Mouse (Mus musculus) E14TG2a.4 (cell line): ENCODE results near the gene Cldn10.
A peak's percentile ranks its signal among the peaks of the same experiment; 100 is the strongest.
"Not testable (repeated sequence)": the region's sequence is repeated elsewhere in the genome, so short reads cannot be mapped to it uniquely, and the experiment has no call there.

Experiments used
- H3K27me3 ChIP-seq: 2 replicates; pipeline ENCODE4 v1.6.1; 2014; ENCODE audit warnings: low read length, control low read depth; ENCODE audit not compliant: insufficient read depth
- H3K36me3 ChIP-seq: 2 replicates; pipeline ENCODE4 v1.6.1; 2014; ENCODE audit warnings: low read length, control low read depth; ENCODE audit not compliant: insufficient read depth
- H3K4me1 ChIP-seq: replicated peaks from 2 replicates; pipeline ENCODE4 v1.6.1; 2014; ENCODE audit warnings: low read depth, low read length, control low read depth
- H3K4me3 ChIP-seq: replicated peaks from 2 replicates; pipeline ENCODE4 v1.5.1; 2014; ENCODE audit warnings: mild to moderate bottlenecking, low read length
- H3K9me3 ChIP-seq: 2 replicates; pipeline ENCODE4 v1.6.1; 2014; ENCODE audit warnings: low read length, control low read depth
- CTCF ChIP-seq: conservative IDR thresholded peaks from 2 replicates; pipeline ENCODE4 v1.5.1; 2014; ENCODE audit warnings: low read length
- NANOG ChIP-seq: IDR thresholded peaks from 2 replicates; pipeline ENCODE4 v1.6.1; 2014; ENCODE audit warnings: borderline replicate concordance, low read length, mixed read lengths
- POU5F1 ChIP-seq: IDR thresholded peaks from 2 replicates; pipeline ENCODE4 v1.6.1; 2014; ENCODE audit warnings: low read length, borderline replicate concordance

The Cldn10 gene

DNA sequence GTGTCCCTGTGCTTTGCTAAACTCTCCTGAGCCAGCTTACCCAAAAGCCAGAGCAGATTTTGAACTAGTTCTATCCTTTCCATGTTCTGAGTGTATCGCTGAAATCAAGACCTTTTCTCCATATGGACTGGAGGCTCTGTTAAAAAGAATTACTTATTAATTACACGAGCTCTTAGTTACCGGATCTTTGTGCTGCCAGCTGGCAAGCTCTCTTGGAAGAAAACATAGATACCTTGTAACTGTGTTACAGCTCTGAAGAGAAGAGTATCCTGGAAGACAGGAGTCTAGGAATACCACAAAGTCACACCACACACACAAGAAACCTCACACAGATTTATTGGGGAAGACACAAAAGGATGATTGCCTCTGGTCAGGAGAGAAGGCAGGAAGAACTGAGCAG lies 31.1 kb upstream of the Cldn10 start:
- H3K36me3 ChIP-seq, result no peaks in the 10 kb centered on the region
- TF ChIP-seq NANOG, result no peak
- peaks cover 4% of the 10 kb centered on the region; the same call in 1 of the 2 replicates for H3K9me3 ChIP-seq
- H3K27me3 ChIP-seq, result no peaks in the 10 kb centered on the region
- peaks cover 38% of the 10 kb centered on the region for H3K4me1 ChIP-seq
- no peak overlapping the region for H3K4me3 ChIP-seq

DNA sequence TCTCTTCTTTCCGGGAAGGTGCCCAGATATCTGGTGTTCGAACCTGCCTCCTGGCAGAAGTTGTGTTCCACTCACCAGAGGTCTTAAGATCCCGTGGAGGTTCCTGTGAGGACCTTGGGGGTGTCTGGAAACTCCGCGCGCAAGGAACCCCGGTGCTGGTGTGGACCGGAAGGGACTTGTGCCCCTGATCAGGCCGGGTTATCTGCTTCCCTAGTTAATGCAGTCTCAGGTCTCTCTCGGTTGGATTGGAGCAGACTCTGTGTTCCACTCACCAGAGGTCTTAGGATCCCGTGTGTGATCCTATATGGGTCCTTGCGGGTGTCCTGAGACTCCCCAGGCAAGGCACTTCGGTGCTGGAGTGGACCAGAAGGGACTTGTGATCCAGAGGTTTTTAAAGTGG lies 24.3 kb upstream of the Cldn10 start:
- H3K4me3 ChIP-seq, H3K27me3 ChIP-seq, H3K36me3 ChIP-seq: not testable (repeated sequence)
- H3K4me1 ChIP-seq, result peaks cover 25% of the 10 kb centered on the region
- H3K9me3 ChIP-seq, result peaks cover 15% of the 10 kb centered on the region

DNA sequence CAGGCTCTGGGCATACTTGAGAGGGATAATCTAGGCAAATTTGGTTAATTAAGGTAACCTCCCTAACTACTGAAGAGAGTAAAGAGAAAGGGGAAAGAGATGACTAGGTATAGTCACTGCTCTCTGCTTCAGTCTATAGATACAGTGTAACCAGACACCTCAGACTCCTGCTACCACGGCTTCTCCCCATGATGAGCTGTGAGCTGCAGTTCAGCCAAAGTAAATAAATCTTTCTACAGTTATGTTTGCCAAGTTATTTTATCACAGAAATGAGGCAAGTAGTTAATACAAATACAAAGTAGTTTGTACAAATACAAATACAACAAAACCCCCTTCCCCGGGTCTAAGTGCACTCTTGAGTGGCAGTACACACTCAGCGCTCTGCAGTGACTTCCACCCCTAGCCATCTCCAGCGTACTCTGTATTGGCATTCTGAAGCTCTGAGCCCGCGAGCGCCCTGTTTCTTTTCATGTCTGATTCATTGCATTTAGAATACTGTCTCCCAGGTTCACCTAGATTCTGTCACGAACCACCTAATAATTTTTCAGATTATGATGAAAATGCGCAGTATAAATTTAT lies 23.7 kb upstream of the Cldn10 start:
- peaks cover 15% of the 10 kb centered on the region for H3K9me3 ChIP-seq
- H3K27me3 ChIP-seq, result no peaks in the 10 kb centered on the region
- TF ChIP-seq NANOG, result no peak
- no peak for TF ChIP-seq CTCF
- TF ChIP-seq POU5F1, result no peak
- H3K4me1 ChIP-seq, result peaks cover 25% of the 10 kb centered on the region
- H3K36me3 ChIP-seq, result 0 out of 2 replicates have a peak, but pooled peaks cover 5% of the 10 kb centered on the region
- no peak overlapping the region for H3K4me3 ChIP-seq

DNA sequence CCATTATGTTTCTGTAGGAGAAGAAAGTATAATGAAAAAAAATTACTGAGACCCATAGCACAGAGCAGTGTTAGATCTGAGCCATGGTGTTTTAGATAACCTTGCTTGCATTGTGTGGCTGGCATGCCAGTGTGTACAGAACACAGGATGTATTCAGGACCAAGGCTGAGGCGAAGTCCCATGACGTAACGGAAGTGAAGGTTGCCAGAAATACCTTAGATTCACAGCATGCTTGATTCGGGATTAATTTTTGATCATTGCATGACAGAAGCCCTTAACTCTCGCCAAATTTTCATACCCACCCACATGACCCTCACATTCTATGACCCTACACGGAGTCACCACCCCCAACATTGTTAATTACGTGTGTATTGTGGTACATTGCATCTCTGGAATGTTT lies 22.4 kb upstream of the Cldn10 start:
- Histone ChIP-seq H3K9me3 (peaks cover 15% of the 10 kb centered on the region), H3K36me3 (0 out of 2 replicates have a peak, but pooled peaks cover 5% of the 10 kb centered on the region), H3K4me3 (no peak overlapping the region), H3K27me3 (peaks cover 5% of the 10 kb centered on the region; the same call in 1 of the 2 replicates), H3K4me1 (peaks cover 25% of the 10 kb centered on the region)
- TF ChIP-seq POU5F1 (no peak), NANOG (no peak), CTCF (no peak)

DNA sequence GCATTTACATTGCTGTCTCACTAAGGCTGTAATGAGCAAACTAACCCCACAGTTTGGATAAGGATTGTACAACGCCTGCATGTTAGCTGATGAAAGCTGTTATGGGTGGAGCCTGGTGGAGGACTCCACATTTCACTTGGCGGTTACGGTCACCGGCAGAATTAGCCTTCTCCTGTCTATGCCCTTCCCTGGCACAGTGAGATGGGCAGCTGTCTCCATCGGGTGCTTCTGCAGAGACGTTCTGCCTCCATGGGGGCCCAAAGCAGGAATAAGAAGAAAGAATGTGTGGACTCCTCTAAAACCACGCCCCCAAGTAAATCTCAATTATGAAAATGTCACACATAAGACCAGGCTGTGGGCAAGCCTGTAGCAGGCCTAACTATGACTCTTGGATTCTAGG lies 21.8 kb upstream of the Cldn10 start:
- H3K27me3 ChIP-seq, result peaks cover 5% of the 10 kb centered on the region; the same call in 1 of the 2 replicates
- H3K4me1 ChIP-seq, result peaks cover 25% of the 10 kb centered on the region
- no peak for TF ChIP-seq POU5F1
- no peak for TF ChIP-seq NANOG
- no peak for TF ChIP-seq CTCF
- peaks cover 15% of the 10 kb centered on the region for H3K9me3 ChIP-seq
- no peak overlapping the region; the same call in 1 of the 2 replicates for H3K4me3 ChIP-seq
- H3K36me3 ChIP-seq, result 0 out of 2 replicates have a peak, but pooled peaks cover 5% of the 10 kb centered on the region

DNA sequence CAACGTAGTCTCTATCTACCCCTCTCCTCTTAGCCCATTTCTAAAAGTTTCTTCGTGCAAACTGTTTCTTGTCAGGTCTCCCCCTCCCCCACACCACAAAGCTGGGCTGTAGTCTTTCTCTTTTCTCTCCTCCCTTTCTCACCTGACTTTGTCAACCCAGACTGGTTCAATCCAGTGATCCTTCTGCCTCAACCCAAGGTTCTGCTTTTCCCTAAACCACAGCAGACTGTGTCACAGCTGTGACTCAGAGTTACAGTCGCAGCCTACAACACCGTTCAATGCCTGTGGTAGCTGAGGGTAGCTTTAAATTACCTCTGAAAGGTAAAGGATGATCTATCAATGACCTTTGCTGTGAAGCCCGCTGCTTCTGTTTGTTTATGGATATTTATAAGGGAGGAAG lies 21.3 kb upstream of the Cldn10 start:
- Histone ChIP-seq H3K9me3 (peaks cover 15% of the 10 kb centered on the region), H3K4me3 (no peak overlapping the region; the same call in 1 of the 2 replicates), H3K27me3 (peaks cover 5% of the 10 kb centered on the region; the same call in 1 of the 2 replicates), H3K36me3 (0 out of 2 replicates have a peak, but pooled peaks cover 5% of the 10 kb centered on the region), H3K4me1 (peaks cover 25% of the 10 kb centered on the region)
- TF ChIP-seq NANOG, result no peak
- no peak for TF ChIP-seq POU5F1
- no peak for TF ChIP-seq CTCF

DNA sequence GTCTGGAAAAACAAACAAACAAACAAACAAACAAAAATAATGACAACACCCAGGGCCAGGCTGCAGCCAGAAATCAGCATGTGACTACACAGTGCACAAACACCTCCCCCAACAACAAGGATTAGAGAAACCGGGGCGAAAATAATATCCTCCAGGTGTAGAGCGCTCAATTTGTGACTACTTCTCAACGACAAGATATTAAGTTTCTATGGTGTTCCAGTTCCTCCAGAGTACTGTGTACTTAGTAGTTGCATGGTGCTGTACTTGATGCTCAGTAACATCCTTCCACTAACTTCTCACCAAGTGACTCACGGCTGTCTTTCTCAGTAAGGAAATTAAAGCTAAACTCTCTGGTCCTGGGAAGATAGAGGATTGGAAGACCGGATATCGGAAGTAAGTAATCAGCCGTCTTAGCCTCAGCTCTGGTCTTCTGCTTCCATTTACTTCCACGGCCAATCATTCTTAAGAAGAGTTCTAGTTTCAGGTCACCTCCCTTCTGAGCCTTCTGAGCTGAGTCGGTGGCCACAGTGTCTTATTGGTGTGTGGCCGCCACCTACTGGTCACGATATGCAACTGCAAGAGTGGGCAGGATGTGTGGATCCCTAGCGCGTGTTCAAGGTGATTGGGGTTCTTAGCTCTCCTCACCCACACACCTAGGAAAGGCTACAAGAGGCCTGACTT lies 19.9 kb upstream of the Cldn10 start:
- TF ChIP-seq NANOG (no peak), CTCF (peak; percentile 95)
- peaks cover 8% of the 10 kb centered on the region; the same call in 1 of the 2 replicates for H3K27me3 ChIP-seq
- H3K36me3 ChIP-seq, result 0 out of 2 replicates have a peak, but pooled peaks cover 5% of the 10 kb centered on the region
- peaks cover 25% of the 10 kb centered on the region for H3K4me1 ChIP-seq
- H3K4me3 ChIP-seq, result no peak overlapping the region
- peaks cover 15% of the 10 kb centered on the region for H3K9me3 ChIP-seq

DNA sequence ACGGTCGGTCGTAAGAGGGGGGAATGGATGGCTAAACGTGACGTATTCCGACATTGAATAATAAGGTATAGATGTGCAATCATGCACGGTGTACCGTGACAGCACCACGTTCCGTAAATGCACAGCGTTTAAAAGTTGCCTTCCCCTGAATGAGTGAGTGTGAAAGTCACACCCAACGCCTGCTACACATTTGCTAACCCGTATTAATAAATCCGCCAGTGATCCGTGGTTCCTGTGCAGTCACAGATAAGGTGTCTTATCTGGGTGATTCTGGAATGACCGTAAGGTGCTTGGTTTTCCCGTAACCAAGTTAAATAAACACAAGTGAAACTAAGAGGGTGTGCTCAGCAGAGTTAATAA lies 19.4 kb upstream of the Cldn10 start:
- TF ChIP-seq CTCF, result no peak
- TF ChIP-seq NANOG, result no peak
- TF ChIP-seq POU5F1, result no peak
- Histone ChIP-seq H3K9me3 (peaks cover 10% of the 10 kb centered on the region), H3K36me3 (0 out of 2 replicates have a peak, but pooled peaks cover 5% of the 10 kb centered on the region), H3K27me3 (peaks cover 8% of the 10 kb centered on the region; the same call in 1 of the 2 replicates), H3K4me1 (peaks cover 25% of the 10 kb centered on the region), H3K4me3 (no peak overlapping the region)

DNA sequence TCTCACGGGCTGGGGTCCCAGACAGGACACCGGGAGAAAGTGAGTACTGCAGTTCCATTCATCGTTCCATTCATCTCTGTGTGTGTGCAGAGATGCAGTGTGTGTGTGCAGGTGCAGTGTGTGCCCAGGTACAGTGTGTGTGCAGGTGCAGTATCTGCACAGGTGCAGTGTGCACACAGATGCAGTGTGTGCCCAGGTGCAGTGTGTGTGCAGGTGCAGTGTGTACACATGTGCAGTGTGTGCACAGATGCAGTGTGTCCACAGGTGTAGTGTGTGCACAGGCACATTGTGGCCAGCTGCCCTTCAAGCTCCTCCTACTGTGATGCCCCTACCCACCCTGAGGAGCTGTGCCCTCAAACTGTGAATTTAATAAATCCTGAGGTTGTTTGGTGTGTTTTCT lies 14.0 kb upstream of the Cldn10 start:
- Histone ChIP-seq H3K9me3 (no peaks in the 10 kb centered on the region), H3K4me1 (peaks cover 14% of the 10 kb centered on the region), H3K27me3 (peaks cover 8% of the 10 kb centered on the region; the same call in 1 of the 2 replicates), H3K36me3 (no peaks in the 10 kb centered on the region), H3K4me3 (no peak overlapping the region)
- TF ChIP-seq CTCF (no peak), POU5F1 (no peak), NANOG (no peak)
